Mouse (Mus musculus): ENCODE measurements around the gene Oprl1. TPM values are rescaled to one million over a fixed set of nuclear protein-coding genes. Genes with fewer than 3 reads are reported as not detected.

Oprl1 gene
- polyA plus RNA-seq (2015; fragmentation: Nextera tagmentation; extraction: Ambion mirVana): 82.3 and 83.9 TPM in 2 replicates

GRCm38 (mm10) chr2:181714903-181715326 lies at the start of gene Oprl1:
Gene Oprl1, plus strand, starts transcription at chr2:181715016.
- ATAC-seq: peak; percentile 73
- WGBS: 0% methylated on average over 7 of the region's 7 CpGs
- H3K4me1 ChIP-seq (replicated peaks): peaks cover 54% of the 10 kb centered on the region
- H3K27ac ChIP-seq: peak within 1 kb of the TSS; percentile 93
- peak within 1 kb of the TSS; percentile 48 for H3K4me3 ChIP-seq (replicated peaks)
- no peaks in the 10 kb centered on the region for H3K9me3 ChIP-seq
- H3K4me2 ChIP-seq (replicated peaks): peak within 1 kb of the TSS; percentile 84
- H3K36me3 ChIP-seq: peaks cover 18% of the 10 kb centered on the region
- H3K27me3 ChIP-seq: no peaks in the 10 kb centered on the region
- peak within 1 kb of the TSS; percentile 74 for H3K9ac ChIP-seq (replicated peaks)

GRCm38 (mm10) chr2:181670285-181670912 lies 44.4 kb upstream of the Oprl1 start:
- Histone ChIP-seq H3K36me3 (no peaks in the 10 kb centered on the region), H3K9me3 (no peaks in the 10 kb centered on the region), H3K4me3 (replicated peaks) (peak overlapping the region; percentile 39), H3K27ac (no peak overlapping the region), H3K9ac (replicated peaks) (peak overlapping the region; percentile 39; the same call in 1 of the 2 replicates), H3K4me1 (replicated peaks) (peaks cover 27% of the 10 kb centered on the region), H3K27me3 (peaks cover 74% of the 10 kb centered on the region), H3K4me2 (replicated peaks) (peak overlapping the region; percentile 53)
- 5% methylated on average over 56 of the region's 56 CpGs for WGBS
- ATAC-seq: no peak

GRCm38 (mm10) chr2:181670913-181671311 lies 43.9 kb upstream of the Oprl1 start:
- 1% methylated on average over 41 of the region's 41 CpGs for WGBS
- Histone ChIP-seq H3K4me3 (replicated peaks) (peak overlapping the region; percentile 39), H3K27ac (no peak overlapping the region), H3K9ac (replicated peaks) (peak overlapping the region; percentile 39), H3K4me2 (replicated peaks) (peak overlapping the region; percentile 53), H3K9me3 (no peaks in the 10 kb centered on the region), H3K27me3 (peaks cover 74% of the 10 kb centered on the region), H3K4me1 (replicated peaks) (peaks cover 32% of the 10 kb centered on the region), H3K36me3 (no peaks in the 10 kb centered on the region)
- ATAC-seq: no peak

GRCm38 (mm10) chr2:181671326-181671725 lies 43.5 kb upstream of the Oprl1 start, which contains the start of gene Sox18:
Gene Sox18, minus strand, starts transcription at chr2:181671640.
- H3K4me1 ChIP-seq (replicated peaks): peaks cover 32% of the 10 kb centered on the region
- peak within 1 kb of the TSS; percentile 53 for H3K4me2 ChIP-seq (replicated peaks)
- no peak within 1 kb of the TSS for H3K27ac ChIP-seq
- no peaks in the 10 kb centered on the region for H3K9me3 ChIP-seq
- ATAC-seq: no peak
- under 1% methylated on average over 32 of the region's 43 CpGs for WGBS
- H3K9ac ChIP-seq (replicated peaks): peak within 1 kb of the TSS; percentile 39
- H3K27me3 ChIP-seq: peaks cover 74% of the 10 kb centered on the region
- H3K36me3 ChIP-seq: no peaks in the 10 kb centered on the region
- H3K4me3 ChIP-seq (replicated peaks): peak within 1 kb of the TSS; percentile 39

- H3K4me1 ChIP-seq (replicated peaks): peaks cover 32% of the 10 kb centered on the region
- no peak for ATAC-seq
- no peaks in the 10 kb centered on the region for H3K9me3 ChIP-seq
- H3K27me3 ChIP-seq: peaks cover 74% of the 10 kb centered on the region
- H3K4me3 ChIP-seq (replicated peaks): no peak overlapping the region
- no peak overlapping the region for H3K27ac ChIP-seq
- no peak overlapping the region for H3K4me2 ChIP-seq (replicated peaks)
- 25% methylated on average over 7 of the region's 7 CpGs for WGBS
- no peak overlapping the region for H3K9ac ChIP-seq (replicated peaks)
- H3K36me3 ChIP-seq: no peaks in the 10 kb centered on the region
Measured at GRCm38 (mm10) chr2:181671984-181672383, 42.8 kb upstream of the Oprl1 start.

GRCm38 (mm10) chr2:181673501-181673900 lies 41.3 kb upstream of the Oprl1 start:
- Histone ChIP-seq H3K27ac (no peak overlapping the region), H3K4me2 (replicated peaks) (no peak overlapping the region), H3K9ac (replicated peaks) (no peak overlapping the region), H3K9me3 (no peaks in the 10 kb centered on the region), H3K4me1 (replicated peaks) (peaks cover 32% of the 10 kb centered on the region), H3K4me3 (replicated peaks) (no peak overlapping the region), H3K36me3 (no peaks in the 10 kb centered on the region), H3K27me3 (peaks cover 64% of the 10 kb centered on the region)
- 0 out of 2 replicates have a peak, but pooled peaks have one; percentile 5 for ATAC-seq
- WGBS: 54% methylated on average over 1 of the region's 1 CpGs

- Histone ChIP-seq H3K9ac (replicated peaks) (no peak overlapping the region), H3K4me1 (replicated peaks) (peaks cover 39% of the 10 kb centered on the region), H3K36me3 (no peaks in the 10 kb centered on the region), H3K27me3 (peaks cover 50% of the 10 kb centered on the region), H3K9me3 (no peaks in the 10 kb centered on the region), H3K27ac (no peak overlapping the region), H3K4me3 (replicated peaks) (no peak overlapping the region), H3K4me2 (replicated peaks) (no peak overlapping the region)
- ATAC-seq: no peak
- 78% methylated on average over 4 of the region's 4 CpGs for WGBS
Measured at GRCm38 (mm10) chr2:181674934-181675333, 39.9 kb upstream of the Oprl1 start.

GRCm38 (mm10) chr2:181675454-181675853 lies 39.4 kb upstream of the Oprl1 start:
- Histone ChIP-seq H3K27me3 (peaks cover 45% of the 10 kb centered on the region), H3K9me3 (no peaks in the 10 kb centered on the region), H3K9ac (replicated peaks) (0 out of 2 replicates have a peak overlapping the region, but pooled peaks have one; percentile 5), H3K36me3 (no peaks in the 10 kb centered on the region), H3K27ac (no peak overlapping the region), H3K4me1 (replicated peaks) (peaks cover 35% of the 10 kb centered on the region), H3K4me3 (replicated peaks) (no peak overlapping the region), H3K4me2 (replicated peaks) (peak overlapping the region; percentile 30)
- 1% methylated on average over 14 of the region's 14 CpGs for WGBS
- 0 out of 2 replicates have a peak, but pooled peaks have one; percentile 12 for ATAC-seq

GRCm38 (mm10) chr2:181676424-181676823 lies 38.4 kb upstream of the Oprl1 start:
- H3K4me2 ChIP-seq (replicated peaks): no peak overlapping the region
- no peaks in the 10 kb centered on the region for H3K36me3 ChIP-seq
- no peak overlapping the region for H3K4me3 ChIP-seq (replicated peaks)
- ATAC-seq: no peak
- H3K9ac ChIP-seq (replicated peaks): no peak overlapping the region
- whole genome bisulfite sequencing: 38% methylated on average over 2 of the region's 2 CpGs
- peak overlapping the region; percentile 57 for H3K27ac ChIP-seq
- no peaks in the 10 kb centered on the region for H3K9me3 ChIP-seq
- peaks cover 35% of the 10 kb centered on the region for H3K4me1 ChIP-seq (replicated peaks)
- H3K27me3 ChIP-seq: peaks cover 35% of the 10 kb centered on the region

GRCm38 (mm10) chr2:181677096-181677754 lies 37.6 kb upstream of the Oprl1 start:
- Histone ChIP-seq H3K36me3 (no peaks in the 10 kb centered on the region), H3K9ac (replicated peaks) (no peak overlapping the region), H3K4me3 (replicated peaks) (no peak overlapping the region), H3K27ac (no peak overlapping the region; the same call in 1 of the 2 replicates), H3K4me2 (replicated peaks) (no peak overlapping the region), H3K27me3 (peaks cover 27% of the 10 kb centered on the region), H3K9me3 (no peaks in the 10 kb centered on the region), H3K4me1 (replicated peaks) (peaks cover 34% of the 10 kb centered on the region)
- ATAC-seq: no peak
- WGBS: 58% methylated on average over 5 of the region's 5 CpGs

GRCm38 (mm10) chr2:181677755-181678098 lies 37.1 kb upstream of the Oprl1 start:
- no peak overlapping the region for H3K9ac ChIP-seq (replicated peaks)
- peaks cover 34% of the 10 kb centered on the region for H3K4me1 ChIP-seq (replicated peaks)
- no peak for ATAC-seq
- no peak overlapping the region for H3K4me3 ChIP-seq (replicated peaks)
- no peaks in the 10 kb centered on the region for H3K9me3 ChIP-seq
- no peaks in the 10 kb centered on the region for H3K36me3 ChIP-seq
- peaks cover 22% of the 10 kb centered on the region for H3K27me3 ChIP-seq
- no peak overlapping the region for H3K4me2 ChIP-seq (replicated peaks)
- 63% methylated on average over 3 of the region's 3 CpGs for WGBS
- no peak overlapping the region for H3K27ac ChIP-seq

- WGBS: 36% methylated on average over 1 of the region's 1 CpGs
- H3K36me3 ChIP-seq: no peaks in the 10 kb centered on the region
Measured at GRCm38 (mm10) chr2:181678780-181679179, 36.0 kb upstream of the Oprl1 start.

More at GRCm38 (mm10) chr2:181678780-181679179, 36.0 kb upstream of the Oprl1 start:
- Histone ChIP-seq H3K4me1 (replicated peaks) (peaks cover 27% of the 10 kb centered on the region), H3K9me3 (no peaks in the 10 kb centered on the region), H3K27me3 (peaks cover 12% of the 10 kb centered on the region), H3K4me3 (replicated peaks) (no peak overlapping the region), H3K4me2 (replicated peaks) (no peak overlapping the region), H3K27ac (no peak overlapping the region), H3K9ac (replicated peaks) (no peak overlapping the region)
- ATAC-seq: peak; percentile 48

Data from midbrain, embryonic 13.5 days (tissue).